Mouse (Mus musculus): ENCODE results near the gene H2-Ob.

Gene H2-Ob

DNA sequence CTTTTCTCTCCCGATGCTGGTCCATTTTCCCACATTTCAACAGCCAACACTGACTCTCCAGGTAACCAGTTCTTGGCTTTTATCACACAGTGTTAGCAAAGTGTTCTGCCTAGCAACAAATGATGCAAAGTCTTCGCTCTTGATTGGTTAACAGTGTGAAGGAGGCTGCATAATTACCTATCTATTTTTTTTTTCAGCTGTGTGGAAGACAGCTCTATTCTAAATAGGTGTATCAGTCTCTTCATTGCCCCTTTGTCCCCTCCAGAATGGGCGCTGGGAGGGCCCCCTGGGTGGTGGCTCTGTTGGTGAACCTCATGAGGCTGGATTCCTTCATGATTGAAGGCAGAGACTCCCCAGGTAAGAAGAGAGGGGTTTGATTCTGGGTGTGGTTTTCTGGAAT lies at the start of gene H2-Ob:
Gene H2-Ob (plus strand): TSS at position 198 of the 400 bp plus-strand sequence.
- no peak for DNase-seq (ENCODE audit: low spot score in 2 of 2)

DNA sequence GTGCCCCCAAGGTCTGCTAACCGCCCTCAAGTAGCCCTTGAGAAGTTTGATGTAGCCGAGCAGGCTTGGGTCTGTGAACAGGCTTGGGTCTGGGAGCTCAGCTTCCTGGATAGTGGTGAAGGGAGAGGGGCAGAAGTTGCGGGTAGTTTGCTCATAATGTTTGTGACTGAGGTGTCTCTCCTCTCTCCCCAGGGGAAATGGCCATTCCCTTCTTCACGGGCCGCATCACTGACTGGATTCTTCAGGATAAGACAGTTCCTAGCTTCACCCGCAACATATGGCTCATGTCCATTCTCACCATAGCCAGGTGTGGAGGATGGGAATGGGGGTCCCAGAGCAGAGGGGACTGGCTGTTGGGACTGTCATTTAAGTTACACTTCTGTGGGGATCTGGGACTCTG lies 49.7 kb upstream of the H2-Ob start:
- DNase-seq (ENCODE audit: low spot score in 2 of 2): no peak

DNA sequence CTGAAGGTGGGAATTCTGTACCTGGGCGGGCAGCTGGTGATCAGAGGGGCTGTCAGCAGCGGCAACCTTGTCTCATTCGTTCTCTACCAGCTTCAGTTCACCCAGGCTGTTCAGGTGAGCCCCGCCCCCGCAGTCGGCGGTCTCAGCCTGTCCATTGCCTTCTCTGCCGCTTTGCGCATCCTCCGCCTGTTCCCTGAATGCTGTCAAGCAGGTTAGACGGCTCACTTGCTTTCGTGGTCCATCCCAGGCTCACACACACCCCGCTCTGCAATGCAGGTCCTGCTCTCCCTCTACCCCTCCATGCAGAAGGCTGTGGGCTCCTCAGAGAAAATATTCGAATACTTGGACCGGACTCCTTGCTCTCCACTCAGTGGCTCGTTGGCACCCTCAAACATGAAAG lies 45.9 kb upstream of the H2-Ob start:
- DNase-seq (ENCODE audit: low spot score in 2 of 2): peak; percentile 47 to 58

DNA sequence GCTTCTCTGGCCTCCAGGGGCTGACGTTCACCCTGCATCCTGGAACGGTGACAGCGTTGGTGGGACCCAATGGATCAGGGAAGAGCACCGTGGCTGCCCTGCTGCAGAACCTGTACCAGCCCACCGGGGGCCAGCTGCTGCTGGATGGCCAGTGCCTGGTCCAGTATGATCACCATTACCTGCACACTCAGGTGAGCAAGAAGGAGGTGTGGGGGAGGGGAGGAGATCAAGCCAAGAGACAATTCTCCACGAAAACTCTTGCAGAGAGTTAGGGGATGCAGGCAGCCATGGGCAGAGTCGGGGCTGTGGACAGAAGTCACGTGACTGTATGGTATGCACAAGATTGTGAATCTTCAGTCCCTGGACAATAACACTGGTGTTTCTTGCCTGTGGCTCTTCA lies 45.2 kb upstream of the H2-Ob start:
- DNase-seq (ENCODE audit: low spot score in 2 of 2): no peak

DNA sequence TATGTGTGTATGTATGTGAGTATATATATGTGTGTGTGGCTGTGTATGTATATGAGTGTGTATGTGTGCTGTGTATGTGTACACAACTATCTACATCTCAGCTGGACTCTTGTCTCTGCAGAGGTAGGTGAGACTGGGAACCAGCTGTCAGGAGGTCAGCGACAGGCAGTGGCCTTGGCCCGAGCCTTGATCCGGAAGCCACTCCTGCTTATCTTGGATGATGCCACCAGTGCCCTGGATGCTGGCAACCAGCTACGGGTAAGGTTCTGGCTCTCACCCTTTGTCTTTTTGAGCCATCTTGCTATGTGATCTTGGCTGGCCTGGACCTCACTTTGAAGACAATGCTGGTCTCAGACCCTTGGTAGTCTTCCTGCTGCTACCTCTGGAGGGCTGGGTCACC lies 44.0 kb upstream of the H2-Ob start:
- DNase-seq (ENCODE audit: low spot score in 2 of 2): no peak

DNA sequence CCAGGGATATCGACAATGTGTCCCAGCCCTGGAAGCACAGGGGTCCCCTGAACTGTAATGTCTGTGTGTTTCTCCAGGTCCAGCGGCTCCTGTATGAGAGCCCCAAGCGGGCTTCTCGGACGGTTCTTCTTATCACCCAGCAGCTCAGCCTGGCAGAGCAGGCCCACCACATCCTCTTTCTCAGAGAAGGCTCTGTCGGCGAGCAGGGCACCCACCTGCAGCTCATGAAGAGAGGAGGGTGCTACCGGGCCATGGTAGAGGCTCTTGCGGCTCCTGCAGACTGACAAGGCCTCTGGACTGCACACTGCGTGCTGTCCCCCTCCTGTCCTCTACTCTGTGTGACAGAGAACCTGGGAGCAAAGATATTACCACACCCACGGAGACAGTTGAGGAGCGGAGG lies 42.2 kb upstream of the H2-Ob start:
- DNase-seq (ENCODE audit: low spot score in 2 of 2): no peak

DNA sequence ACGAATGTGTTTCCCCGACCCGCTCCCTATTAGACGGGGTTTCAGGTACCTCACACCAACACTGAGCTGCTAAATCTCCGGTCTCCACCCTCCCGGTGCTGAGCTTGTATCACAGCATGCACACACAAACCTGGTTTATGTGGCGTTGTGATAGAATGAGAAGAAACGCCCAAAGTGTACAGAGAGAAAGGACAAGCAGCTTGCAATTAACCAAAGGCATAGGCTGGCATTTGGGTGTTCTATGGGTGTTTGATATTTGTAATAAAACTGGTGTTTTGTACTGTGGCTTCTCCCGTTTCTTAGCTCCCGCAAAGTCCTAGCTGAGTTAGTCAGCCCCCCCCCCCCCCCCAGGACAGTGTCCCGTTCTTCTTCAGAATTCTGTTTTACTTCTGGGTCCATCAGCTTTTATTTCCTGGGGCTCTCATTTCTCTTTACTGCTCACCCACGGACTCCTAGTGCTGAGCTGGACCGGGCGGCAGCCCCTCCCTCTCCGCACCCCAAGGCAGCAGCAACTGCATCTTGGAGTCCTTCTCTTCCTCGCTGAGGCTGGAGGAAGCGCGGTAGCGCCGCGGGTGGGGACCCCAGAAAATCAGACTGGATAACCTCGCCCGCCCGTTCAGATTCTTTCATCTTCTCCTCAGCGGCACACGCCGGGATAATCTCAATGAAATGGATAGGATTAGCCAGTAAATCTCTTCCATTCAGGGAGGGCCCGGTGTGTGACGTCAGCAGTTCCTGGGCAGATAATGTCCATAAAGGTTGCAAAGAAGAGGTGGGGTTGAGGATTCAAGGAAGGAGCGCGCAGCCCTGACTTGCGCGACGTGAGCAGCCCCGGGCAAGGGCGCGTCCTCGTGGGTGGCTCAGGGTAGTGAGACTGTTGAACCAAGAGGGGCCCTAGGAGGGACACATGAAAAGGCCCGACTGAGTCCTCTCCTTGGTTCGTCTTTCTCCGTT lies 41.5 kb upstream of the H2-Ob start, which contains the start of gene Psmb8:
Gene Psmb8 (plus strand): TSS at position 781 of the 954 bp plus-strand sequence.
- DNase-seq (ENCODE audit: low spot score in 2 of 2): peak; percentile 93 to 95

DNA sequence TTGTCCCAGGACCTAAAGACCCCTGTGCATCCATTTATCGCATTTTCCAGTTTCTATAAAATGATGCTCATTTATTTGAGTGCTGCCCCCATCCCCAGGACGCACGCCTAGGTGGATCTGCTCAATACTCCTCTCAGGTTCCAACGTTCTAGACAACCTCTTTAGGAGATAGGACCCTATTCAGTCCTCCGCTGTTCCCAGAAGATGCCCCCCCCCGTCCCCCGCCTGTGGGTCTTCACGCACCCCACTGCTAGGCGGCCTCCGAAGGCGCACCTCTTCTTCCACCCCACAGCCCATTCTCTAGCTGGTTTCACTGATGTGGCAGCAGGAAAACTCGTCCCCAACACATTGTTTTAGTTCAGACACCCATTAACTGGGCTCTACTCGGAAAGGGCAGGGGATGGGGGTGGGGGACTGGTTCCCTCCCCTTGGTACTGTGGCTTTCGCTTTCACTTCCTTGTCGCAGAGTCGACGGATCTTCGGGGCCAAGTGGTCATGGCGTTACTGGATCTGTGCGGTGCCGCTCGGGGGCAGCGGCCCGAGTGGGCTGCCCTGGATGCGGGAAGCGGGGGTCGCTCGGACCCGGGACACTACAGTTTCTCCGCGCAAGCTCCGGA lies 40.7 kb upstream of the H2-Ob start:
- DNase-seq (ENCODE audit: low spot score in 2 of 2): peak; percentile 36 to 61

DNA sequence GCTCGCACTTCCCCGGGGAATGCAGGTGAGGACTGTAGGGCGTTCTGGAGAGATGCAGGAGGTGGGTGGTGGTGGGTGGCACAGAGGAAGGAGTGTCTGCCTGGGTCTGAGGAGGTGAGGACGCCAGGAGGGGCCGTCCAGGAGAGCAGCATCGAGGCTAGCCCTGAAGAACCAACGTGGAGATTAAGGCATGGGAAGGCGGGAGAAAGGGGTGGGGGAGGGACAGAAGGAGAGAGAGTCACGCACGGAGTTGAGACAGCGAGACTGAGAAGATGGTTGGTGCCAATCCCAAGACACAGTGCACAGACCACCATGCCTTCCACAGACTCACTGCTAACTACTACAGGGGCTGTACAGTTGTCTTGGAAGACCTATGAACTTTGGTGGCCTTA lies 40.2 kb upstream of the H2-Ob start:
- no peak for DNase-seq (ENCODE audit: low spot score in 2 of 2)

DNA sequence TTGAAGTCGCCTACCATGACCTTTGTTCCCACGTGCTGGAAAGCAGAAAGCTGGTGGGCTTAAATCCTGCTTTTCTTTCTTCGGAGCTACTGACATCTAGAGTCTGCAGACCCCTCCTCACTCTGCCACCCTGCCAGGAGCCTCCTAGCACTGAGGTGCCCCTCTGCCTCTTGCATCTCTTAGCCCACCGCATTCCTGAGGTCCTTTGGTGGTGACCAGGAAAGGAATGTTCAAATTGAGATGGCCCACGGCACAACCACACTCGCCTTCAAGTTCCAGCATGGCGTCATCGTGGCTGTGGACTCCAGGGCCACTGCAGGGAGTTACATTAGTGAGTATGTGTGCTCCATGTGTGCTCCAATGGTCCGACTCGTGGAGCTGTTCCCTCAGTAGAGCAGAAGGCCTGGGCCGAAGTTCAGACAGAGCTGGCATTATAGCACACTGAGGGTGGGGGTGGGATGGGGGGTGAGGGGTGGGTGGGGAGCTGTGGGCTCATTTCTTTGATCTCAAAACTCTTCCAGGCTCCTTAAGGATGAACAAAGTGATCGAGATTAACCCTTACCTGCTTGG lies 39.6 kb upstream of the H2-Ob start:
- DNase-seq (ENCODE audit: low spot score in 2 of 2): no peak

DNA sequence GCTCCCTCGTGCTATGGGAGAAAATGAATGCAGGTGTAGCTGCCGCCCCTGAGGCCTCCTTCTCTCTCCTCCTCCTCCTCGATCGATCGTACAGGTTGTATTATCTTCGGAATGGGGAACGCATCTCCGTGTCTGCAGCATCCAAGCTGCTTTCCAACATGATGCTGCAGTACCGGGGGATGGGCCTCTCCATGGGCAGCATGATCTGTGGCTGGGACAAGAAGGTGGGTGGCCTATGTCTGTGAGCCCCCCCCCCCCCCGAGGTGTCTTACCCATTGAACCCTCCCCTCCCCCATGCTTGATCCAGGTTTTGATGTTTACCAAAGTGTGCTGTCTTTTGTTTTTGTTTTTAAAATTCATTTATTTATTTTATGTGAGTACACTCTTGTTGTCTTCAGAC lies 38.7 kb upstream of the H2-Ob start:
- DNase-seq (ENCODE audit: low spot score in 2 of 2): no peak

DNA sequence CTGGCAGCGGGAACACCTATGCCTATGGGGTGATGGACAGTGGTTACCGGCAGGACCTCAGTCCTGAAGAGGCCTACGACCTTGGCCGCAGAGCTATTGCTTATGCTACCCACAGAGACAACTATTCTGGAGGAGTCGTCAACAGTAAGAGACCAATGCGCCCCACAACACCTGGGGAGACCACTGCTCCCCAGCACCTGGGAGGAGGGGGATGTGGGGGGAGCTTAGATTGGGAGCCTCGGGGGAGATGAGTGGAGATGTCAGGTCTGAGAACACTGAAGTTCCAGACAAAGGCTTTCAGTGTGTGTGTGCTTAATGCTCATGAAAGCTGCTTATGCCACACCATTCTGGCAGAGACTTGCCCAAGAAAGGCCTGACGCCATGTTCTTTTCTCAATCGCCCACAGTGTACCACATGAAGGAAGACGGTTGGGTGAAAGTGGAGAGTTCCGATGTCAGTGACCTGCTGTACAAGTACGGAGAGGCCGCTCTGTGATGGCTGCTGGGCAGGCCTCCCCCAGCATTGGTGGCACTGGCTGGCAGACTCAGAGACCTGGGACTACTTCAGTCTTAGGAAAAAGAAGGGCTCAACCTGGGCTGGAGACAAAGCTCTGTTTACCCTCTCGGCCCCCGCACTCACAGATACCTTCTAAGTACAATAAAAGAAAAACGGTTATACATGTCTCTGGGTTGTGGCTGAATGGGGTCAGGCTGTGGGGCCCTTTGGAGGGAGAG lies 37.8 kb upstream of the H2-Ob start:
- DNase-seq (ENCODE audit: low spot score in 2 of 2): no peak

DNA sequence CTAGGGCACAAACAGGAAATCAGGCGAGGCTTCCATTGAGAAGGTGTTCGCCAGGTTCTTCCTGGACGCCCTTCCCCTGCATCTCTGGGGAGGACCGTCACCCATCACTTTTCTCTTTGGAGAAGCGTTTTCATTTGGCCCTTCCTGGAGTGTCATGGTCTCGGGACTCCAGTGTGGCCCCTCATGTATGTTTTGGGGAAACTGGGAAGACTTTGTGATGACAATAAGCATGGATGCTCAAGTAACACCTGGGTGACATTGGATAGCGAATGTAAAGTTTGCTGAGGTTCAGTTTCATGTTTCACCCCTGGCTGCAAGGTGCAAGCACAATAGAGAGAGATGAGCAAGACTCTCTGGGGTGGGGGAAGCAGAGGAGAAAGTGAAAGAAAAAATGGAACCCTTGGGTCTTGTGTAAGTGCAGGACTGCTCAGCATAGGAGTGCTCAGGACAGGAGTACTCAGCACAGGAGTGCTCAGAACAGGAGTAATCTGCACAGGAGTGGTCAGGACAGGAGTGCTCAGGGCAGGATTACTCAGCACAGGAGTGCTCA lies 37.1 kb upstream of the H2-Ob start:
- no peak for DNase-seq (ENCODE audit: low spot score in 2 of 2)

DNA sequence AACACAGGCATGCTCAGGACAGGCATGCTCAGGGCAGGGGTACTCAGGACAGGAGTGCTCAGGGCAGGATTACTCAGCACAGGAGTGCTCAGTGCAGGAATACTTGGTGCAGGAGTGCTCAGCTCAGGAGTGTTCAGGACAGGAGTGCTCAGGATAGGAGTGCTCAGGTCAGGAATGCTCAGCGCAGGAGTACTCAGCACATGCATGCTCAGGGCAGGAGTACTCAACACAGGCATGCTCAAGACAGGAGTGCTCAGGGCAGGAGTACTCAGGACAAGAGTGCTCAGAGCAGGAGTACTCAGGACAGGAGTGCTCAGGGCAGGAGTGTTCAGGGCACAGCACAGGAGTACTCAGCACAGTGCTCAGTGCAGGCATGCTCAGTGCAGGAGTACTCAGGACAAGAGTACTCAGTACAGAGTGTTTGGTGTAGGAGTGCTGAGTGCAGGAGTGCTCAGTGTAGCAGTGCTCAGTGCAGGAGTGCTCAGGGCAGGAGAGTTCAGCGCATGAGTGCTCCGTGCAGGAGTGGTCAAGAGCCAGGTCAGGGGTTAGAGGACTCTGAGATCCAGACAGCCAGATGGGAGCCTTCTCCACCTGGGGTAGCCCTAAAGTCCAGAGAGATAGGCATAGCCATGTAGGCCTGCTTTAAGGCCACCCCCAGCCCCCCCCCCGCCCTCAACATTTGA lies 35.8 kb upstream of the H2-Ob start:
- DNase-seq (ENCODE audit: low spot score in 2 of 2): no peak

DNA sequence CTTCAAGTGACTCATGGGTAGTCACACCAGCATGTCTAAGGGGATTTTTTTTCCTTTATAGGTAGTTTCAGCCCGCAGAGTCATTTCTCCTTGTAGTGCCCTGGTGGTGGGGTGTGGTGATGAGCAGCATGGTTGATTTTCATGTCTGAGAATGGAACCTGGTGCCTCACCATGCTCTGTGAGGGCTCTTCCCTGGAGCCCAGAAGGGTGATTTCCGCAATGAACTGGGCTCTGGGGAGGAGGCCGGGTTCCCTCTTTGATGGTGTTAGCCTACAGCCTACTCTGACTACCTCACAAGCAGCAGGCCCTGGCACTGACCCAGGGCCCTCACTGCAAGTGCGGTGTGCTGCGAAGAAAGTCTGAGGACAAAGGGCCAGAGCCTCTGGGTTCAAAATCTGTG lies 35.3 kb upstream of the H2-Ob start, which contains the start of gene Tap2:
Gene Tap2 (plus strand): TSS at position 84 of the 400 bp plus-strand sequence.
- DNase-seq (ENCODE audit: low spot score in 2 of 2): no peak

DNA sequence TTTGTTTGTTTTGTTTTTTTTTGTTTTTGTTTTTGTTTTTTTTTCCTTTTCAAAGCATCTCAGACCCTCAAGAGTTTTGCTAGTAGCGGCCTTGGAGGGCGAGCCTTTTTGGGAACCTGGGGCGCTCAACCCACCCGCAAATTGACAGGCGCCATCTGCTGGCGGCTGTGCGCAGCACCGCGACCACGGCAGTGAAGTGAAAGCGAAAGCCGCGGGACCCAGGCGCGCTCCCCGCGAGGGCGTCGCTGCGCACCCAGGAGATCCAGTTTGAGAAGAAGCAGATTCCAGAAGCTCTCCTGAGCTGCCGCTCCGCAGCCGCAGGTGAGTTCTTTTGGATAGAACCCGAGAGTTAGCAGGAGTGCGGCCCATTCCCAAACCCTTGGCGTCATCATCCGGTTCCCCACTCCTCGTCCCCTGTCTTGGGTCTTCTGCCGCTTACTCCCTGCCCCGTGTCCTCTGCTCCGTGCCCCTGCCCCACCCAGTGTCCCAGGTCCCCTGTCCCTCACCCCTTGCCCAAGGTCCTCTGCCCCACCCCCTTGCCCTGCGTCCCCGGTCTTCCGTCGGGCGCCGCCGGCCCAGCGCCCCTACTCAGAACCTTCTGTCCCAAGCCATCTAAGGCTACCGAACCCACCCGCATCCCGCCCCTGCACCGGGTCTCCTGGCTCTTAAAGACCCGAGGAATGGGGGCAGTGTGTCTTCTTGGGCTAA lies 34.2 kb upstream of the H2-Ob start:
- peak; percentile 88 to 89 for DNase-seq (ENCODE audit: low spot score in 2 of 2)

DNA sequence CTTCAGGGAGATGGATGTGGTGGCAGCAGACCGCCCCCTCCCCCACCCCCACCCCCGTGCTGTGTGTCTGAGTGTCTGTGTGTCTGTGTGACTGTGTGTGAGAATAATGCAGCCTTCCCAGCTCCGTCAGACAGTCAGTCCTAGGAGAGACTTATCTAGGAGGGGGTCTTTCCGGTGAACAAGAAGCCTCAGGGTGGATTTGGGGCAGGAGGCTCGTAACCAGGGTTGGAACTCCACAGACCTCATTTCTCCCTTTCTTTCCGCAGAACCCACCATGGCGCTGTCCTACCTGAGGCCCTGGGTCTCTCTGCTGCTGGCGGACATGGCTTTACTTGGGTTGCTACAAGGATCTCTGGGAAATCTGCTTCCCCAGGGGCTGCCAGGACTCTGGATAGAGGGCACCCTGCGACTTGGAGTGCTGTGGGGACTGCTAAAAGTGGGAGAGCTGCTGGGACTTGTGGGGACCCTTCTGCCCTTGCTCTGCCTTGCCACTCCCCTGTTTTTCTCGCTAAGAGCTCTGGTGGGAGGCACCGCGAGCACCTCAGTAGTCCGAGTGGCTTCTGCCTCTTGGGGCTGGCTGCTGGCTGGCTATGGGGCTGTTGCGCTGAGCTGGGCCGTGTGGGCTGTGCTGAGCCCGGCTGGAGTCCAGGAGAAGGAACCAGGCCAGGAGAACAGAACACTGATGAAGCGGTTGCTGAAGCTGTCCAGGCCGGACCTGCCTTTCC lies 33.5 kb upstream of the H2-Ob start:
- DNase-seq (ENCODE audit: low spot score in 2 of 2): peak in 1 of 2 experiments; percentile 63

DNA sequence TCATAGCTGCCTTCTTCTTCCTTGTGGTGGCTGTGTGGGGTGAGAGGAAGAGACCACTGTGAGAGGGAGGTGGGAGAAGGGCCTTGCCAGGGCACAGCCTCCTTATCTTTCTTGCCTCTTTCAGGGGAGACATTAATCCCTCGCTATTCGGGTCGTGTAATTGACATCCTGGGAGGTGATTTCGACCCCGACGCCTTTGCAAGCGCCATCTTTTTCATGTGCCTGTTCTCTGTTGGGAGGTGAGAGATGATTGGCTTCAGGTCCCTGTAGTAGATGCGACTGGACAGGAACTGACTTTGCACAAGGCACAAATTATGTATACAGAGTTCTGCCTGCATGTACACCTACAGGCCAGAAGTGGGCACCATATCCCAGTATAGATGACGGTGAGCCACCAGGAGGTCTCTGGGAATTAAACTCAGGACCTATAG lies 32.9 kb upstream of the H2-Ob start:
- no peak for DNase-seq (ENCODE audit: low spot score in 2 of 2)

DNA sequence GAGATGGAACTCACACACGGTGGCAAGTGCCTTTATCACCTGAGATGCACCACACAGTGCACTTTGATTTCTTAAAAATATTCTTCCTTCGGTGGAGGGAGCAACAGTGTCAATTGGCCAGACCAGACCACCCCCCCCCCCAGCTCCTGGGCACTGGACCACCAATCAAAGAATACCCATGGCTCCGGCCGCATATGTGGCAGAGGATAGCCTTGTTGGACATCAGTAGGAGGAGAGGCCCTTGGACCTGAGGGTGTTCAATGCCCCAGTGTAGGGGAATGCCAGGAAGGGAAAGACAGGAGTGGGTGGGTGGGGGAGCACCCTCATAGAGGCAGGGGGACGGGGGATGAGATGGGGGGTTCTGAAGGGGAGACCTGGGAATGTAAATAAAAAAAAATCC lies 32.0 kb upstream of the H2-Ob start:
- DNase-seq (ENCODE audit: low spot score in 2 of 2): no peak

DNA sequence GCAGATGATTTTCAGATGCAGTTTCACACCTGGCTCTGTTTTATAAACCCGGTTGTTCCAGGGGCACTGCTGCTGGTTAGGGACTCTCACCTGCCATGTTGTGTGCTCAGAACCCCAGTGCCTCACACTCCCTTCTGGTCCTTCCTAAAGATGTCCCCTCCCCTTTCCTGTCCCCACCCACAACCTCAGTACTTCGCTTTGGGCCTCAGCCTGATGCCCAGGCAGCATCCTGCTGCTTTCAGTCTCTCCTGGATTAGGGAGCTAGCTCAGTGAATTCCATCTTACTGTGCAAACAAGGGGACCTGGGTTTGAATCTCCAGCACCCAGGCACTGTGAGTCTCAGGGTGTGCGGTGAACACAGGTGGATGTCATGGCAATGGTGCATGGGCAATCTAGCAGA lies 31.2 kb upstream of the H2-Ob start:
- no peak for DNase-seq (ENCODE audit: low spot score in 2 of 2)
